Mouse (Mus musculus) spleen, adult 2 months (tissue): Measurements from ENCODE around the gene Uqcrq. TPM values are rescaled to one million over a fixed set of nuclear protein-coding genes. Genes with fewer than 3 reads are reported as not detected.

Experiments used
- DNase-seq, 2 experiments: peaks; one replicate each; pipeline versions ENCODE4 v3.0.0 to v3.0.0-alpha.2; 2012 to 2021; ENCODE audit warnings: low spot score in 2 of 2, low read depth in 1 of 2
- H3K27ac ChIP-seq: fragments of 200-500 bp; 2 replicates; pipeline ENCODE4 v1.5.1; 2012; ENCODE audit warnings: low read length, inconsistent platforms; ENCODE audit not compliant: insufficient read depth
- H3K27me3 ChIP-seq: fragments of 200-500 bp; 2 replicates; pipeline ENCODE4 v1.6.1; 2012; ENCODE audit warnings: mild to moderate bottlenecking, moderate library complexity, low read length, inconsistent platforms; ENCODE audit not compliant: control insufficient read depth, insufficient read depth
- H3K36me3 ChIP-seq: fragments of 200-500 bp; 2 replicates; pipeline ENCODE4 v1.6.1; 2012; ENCODE audit warnings: mild to moderate bottlenecking, low read length, inconsistent platforms; ENCODE audit not compliant: control insufficient read depth, insufficient read depth
- H3K4me1 ChIP-seq: fragments of 200-500 bp; 2 replicates; pipeline ENCODE4 v1.6.1; 2011; ENCODE audit warnings: inconsistent platforms; ENCODE audit not compliant: control insufficient read depth, insufficient read depth, insufficient read length
- H3K4me3 ChIP-seq: fragments of 200-500 bp; 2 replicates; pipeline ENCODE4 v1.5.1; 2011; ENCODE audit warnings: mild to moderate bottlenecking, inconsistent platforms; ENCODE audit not compliant: insufficient read depth, insufficient read length; ENCODE audit errors: extremely low read depth
- CTCF ChIP-seq: fragments of 200-500 bp; IDR thresholded peaks from 2 replicates; pipeline ENCODE4 v1.5.1; 2011; ENCODE audit warnings: mild to moderate bottlenecking, inconsistent platforms; ENCODE audit not compliant: insufficient read depth, insufficient read length, insufficient replicate concordance; ENCODE audit errors: extremely low read depth
- POLR2A ChIP-seq: fragments of 200-500 bp; IDR thresholded peaks from 2 replicates; pipeline ENCODE4 v1.6.1; 2011; ENCODE audit warnings: low read depth, low read length, inconsistent platforms
- WGBS: fragments of 180-500 bp; shearing (Covaris S2); methylation state at CpG from one replicate; pipeline ENCODE4 v1.1.7; 2018; 5-methylcytosine and 5-hydroxymethylcytosine counted together
- polyA plus RNA-seq: library from polyadenylated mRNA; depleted of rRNA; stranded (reverse); fragments of >200 nt; gene quantifications from 2 replicates; pipeline ENCODE4 v1.2.3, GENCODE M21; 2012

The Uqcrq gene
- polyA plus RNA-seq, 1 experiment, result 157 TPM

DNA sequence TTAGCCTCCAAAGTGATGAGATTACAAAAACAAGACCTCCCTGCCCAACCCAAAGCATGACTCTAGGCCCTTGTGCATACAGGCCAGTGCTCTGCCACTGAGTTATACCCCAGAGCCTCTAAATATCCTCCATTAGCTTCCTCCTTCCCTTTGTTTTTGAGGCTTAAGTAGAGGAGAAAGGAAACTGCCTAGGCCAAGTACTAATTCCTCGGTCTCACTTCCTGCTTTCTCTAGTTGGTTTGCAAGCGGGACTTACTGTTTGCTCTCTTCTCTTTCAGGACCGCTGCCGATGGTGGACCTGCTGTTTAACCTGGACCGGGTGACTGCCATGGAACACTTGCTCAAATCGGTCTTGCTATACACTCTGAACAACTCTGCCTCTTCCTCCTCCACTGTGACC, 5.7 kb upstream of the Uqcrq start:
- no peak for DNase-seq
- Histone ChIP-seq H3K36me3 (no peaks in the 10 kb centered on the region), H3K4me1 (peaks cover 4% of the 10 kb centered on the region; the same call in 1 of the 2 replicates), H3K4me3 (no peak overlapping the region), H3K27ac (no peak overlapping the region), H3K27me3 (no peaks in the 10 kb centered on the region)
- TF ChIP-seq POLR2A (no peak), CTCF (no peak)
- 79% methylated on average over 6 of the region's 6 CpGs for WGBS

DNA sequence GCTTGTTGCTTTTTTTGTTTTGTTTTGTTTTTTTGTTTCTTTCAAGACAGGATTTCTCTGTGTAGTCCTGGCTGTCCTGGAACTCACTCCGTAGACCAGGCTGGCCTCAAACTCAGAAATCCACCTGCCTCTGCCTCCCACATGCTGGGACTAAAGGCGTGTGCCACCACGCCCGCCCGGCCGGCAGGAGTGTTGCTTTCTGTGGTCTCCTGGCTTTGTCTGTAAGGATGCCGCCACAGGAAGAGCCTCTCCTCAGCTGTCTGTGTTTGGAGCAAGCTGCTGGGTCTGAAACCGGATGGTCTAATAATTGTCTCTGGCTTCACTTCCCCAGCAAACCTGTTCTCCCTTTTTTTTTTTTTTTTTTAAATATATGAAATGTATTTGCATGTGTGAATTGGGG, 4.9 kb upstream of the Uqcrq start:
- no peak for DNase-seq
- Histone ChIP-seq H3K27me3 (no peaks in the 10 kb centered on the region), H3K4me1 (peaks cover 6% of the 10 kb centered on the region; the same call in 1 of the 2 replicates), H3K36me3 (no peaks in the 10 kb centered on the region), H3K27ac (no peak overlapping the region), H3K4me3 (no peak overlapping the region)
- no peak for TF ChIP-seq POLR2A
- no peak for TF ChIP-seq CTCF
- WGBS, result 65% methylated on average over 8 of the region's 8 CpGs

DNA sequence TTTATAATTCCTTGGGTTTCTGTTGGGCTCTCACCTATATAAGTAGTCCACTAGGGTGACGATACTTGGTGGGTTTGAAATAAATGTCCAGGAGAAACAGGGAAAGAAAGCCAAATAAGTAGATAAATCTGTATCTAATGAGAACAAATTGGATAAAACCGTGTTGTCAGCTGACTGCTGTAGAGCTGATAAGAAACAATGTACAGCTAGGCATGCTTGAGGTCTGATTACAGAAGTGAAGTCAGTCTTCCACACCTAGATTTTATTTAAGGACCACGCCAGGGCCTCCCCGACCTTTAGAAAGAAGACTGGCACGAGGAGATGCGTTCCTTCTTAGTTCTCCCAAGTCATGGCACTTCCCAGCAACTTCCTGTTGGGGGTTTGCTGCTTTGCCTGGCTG, 2.4 kb upstream of the Uqcrq start:
- Histone ChIP-seq H3K4me1 (peaks cover 8% of the 10 kb centered on the region; the same call in 1 of the 2 replicates), H3K27ac (no peak overlapping the region), H3K36me3 (peaks cover 3% of the 10 kb centered on the region; the same call in 1 of the 2 replicates), H3K4me3 (no peak overlapping the region), H3K27me3 (no peaks in the 10 kb centered on the region)
- TF ChIP-seq POLR2A (no peak), CTCF (no peak)
- 50% methylated on average over 6 of the region's 6 CpGs for WGBS
- no peak for DNase-seq

DNA sequence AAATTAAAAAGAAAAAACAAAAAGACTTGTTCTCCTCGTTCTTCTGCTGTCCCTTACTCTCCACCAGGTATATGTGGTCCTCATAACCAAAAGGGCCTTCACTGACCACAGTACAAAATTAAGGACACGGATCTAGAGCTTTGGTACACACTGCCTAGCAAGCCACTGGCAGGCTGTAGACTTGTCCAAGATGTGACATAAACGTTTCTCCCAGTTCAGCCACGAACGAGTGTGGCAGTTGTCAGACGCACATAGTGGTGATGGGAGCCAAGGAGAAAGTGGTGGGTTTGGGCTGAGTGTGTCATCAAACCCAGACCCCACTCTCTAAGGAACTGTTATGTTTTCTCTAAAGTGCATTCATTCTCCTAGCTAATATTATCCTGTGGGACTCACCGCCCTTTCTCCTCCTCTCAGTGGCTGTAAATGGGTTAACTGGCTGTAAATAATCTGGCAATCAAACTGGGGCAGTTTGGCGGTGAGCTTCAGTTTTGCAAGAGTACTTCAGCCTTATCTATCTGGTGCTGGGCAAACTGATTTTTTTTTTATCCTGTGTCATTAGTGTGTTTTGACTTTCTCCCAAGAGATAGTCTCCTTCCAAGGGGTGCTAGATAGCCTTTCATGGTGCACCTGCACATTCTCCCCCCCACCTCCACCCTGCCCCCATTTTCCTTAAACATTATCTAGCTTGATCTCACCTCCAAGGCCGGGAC, 871 bp upstream of the Uqcrq start:
- peak overlapping the region; percentile 73 for H3K27ac ChIP-seq
- no peak for DNase-seq
- no peak for TF ChIP-seq CTCF
- TF ChIP-seq POLR2A, result no peak
- no peaks in the 10 kb centered on the region for H3K27me3 ChIP-seq
- 26% methylated on average over 9 of the region's 9 CpGs for WGBS
- H3K4me1 ChIP-seq, result peaks cover 8% of the 10 kb centered on the region; the same call in 1 of the 2 replicates
- peaks cover 3% of the 10 kb centered on the region; the same call in 1 of the 2 replicates for H3K36me3 ChIP-seq
- peak overlapping the region; percentile 85; the same call in 1 of the 2 replicates for H3K4me3 ChIP-seq

DNA sequence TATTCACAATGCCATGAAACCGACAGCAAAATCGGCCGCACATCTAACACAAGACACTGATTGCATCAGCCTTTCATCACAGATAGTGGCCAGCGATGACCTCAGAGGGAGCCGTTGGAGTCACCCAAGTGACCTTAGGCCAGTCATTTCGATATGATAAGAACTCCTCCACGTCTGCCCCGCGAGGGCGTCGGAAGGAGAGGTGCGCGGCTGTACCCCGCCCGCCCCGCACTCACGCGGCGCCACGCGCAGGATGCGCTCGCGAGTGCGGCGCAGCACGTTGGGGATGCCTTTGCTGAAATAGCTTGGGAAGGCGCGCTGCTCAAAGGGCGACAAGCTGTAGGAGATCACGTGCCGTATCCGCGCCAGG, 346 bp downstream of the Uqcrq start:
- Histone ChIP-seq H3K4me3 (peak overlapping the region; percentile 85), H3K27ac (peak overlapping the region; percentile 88), H3K36me3 (peaks cover 3% of the 10 kb centered on the region; the same call in 1 of the 2 replicates), H3K27me3 (no peaks in the 10 kb centered on the region), H3K4me1 (peaks cover 6% of the 10 kb centered on the region; the same call in 1 of the 2 replicates)
- under 1% methylated on average over 34 of the region's 34 CpGs for WGBS
- no peak for DNase-seq
- TF ChIP-seq POLR2A (no peak), CTCF (no peak)

GRCm38 (mm10) chr11:53429182-53429581, 1.4 kb downstream of the Uqcrq start:
- H3K4me1 ChIP-seq, result peaks cover 6% of the 10 kb centered on the region; the same call in 1 of the 2 replicates
- no peak overlapping the region for H3K27ac ChIP-seq
- no peak overlapping the region for H3K4me3 ChIP-seq
- TF ChIP-seq CTCF, result no peak
- no peak for TF ChIP-seq POLR2A
- no peak for DNase-seq
- peaks cover 3% of the 10 kb centered on the region; the same call in 1 of the 2 replicates for H3K36me3 ChIP-seq
- no peaks in the 10 kb centered on the region for H3K27me3 ChIP-seq

GRCm38 (mm10) chr11:53428716-53429057, 1.9 kb downstream of the Uqcrq start:
- H3K36me3 ChIP-seq, result peaks cover 3% of the 10 kb centered on the region; the same call in 1 of the 2 replicates
- no peaks in the 10 kb centered on the region for H3K27me3 ChIP-seq
- DNase-seq, result no peak
- WGBS, result 93% methylated on average over 5 of the region's 5 CpGs
- TF ChIP-seq CTCF, result no peak
- no peak for TF ChIP-seq POLR2A
- H3K4me3 ChIP-seq, result no peak overlapping the region
- H3K4me1 ChIP-seq, result peaks cover 6% of the 10 kb centered on the region; the same call in 1 of the 2 replicates
- no peak overlapping the region for H3K27ac ChIP-seq
